Mouse (Mus musculus): Measurements from ENCODE around the gene Caly.

GRCm38 (mm10) chr7:140036281-140037170, 45.8 kb downstream of the Caly start, which contains the start of the genes Zfp511 and Tubgcp2:
- peak; percentile 75; the same call in 1 of the 2 replicates for TF ChIP-seq POLR2A (IDR thresholded peaks at IDR 0.05; ENCODE audit: borderline replicate concordance, extremely low read depth, insufficient read depth, insufficient read length, poor library complexity, severe bottlenecking)
- no peak for TF ChIP-seq CTCF (IDR thresholded peaks at IDR 0.05; ENCODE audit: borderline replicate concordance, extremely low read depth, insufficient read depth, insufficient read length)

All from brain, embryonic 14.5 days (tissue).